ENCODE assay signal across 8 mouse cellular contexts in genomic region chr17:56036176-56036900, GRCm38 (mm10). TPM values are rescaled to one million over a fixed set of nuclear protein-coding genes. Genes with fewer than 3 reads are reported as not detected.
A peak's percentile ranks its signal among the peaks of the same experiment; 100 is the strongest.
DNase-seq lines count a peak whose midpoint lies in the region; ATAC-seq and TF ChIP-seq lines count a peak whose summit lies in the region.

Gene Sh3gl1, minus strand, starts transcription at chr17:56036635.

- DNase-seq in CD8-positive naive resting alpha-beta T cell, adult 2 months (ENCODE audit: low read depth in 2 of 2, low spot score in 2 of 2): peak; percentile 99 to 100
- peak; percentile 97 for DNase-seq in c-Kit-positive CD71-negative TER-119-negative erythroid progenitor cells, embryonic 14.5 days (ENCODE audit: low read depth)
- DNase-seq in forebrain, embryonic 10.5 days (ENCODE audit: extremely low spot score, low spot score): peak; percentile 99
- DNase-seq in kidney, postnatal 25 days: peak; percentile 98 to 99
- peak; percentile 95 to 96 (median 95) for DNase-seq in liver, embryonic 14.5 days (ENCODE audit: low read depth in 3 of 3, low spot score in 3 of 3)
- DNase-seq in neural tube, embryonic 11.5 days (ENCODE audit: low spot score): peak; percentile 99
- DNase-seq in stomach, postnatal 0 days (ENCODE audit: low spot score): peak; percentile 99

- H3K4me1 ChIP-seq in forebrain, embryonic 10.5 days: peaks cover 33% of the 10 kb centered on the region
- H3K4me1 ChIP-seq in heart, embryonic 15.5 days (replicated peaks): peaks cover 47% of the 10 kb centered on the region
- H3K4me1 ChIP-seq in liver, embryonic 14.5 days (replicated peaks; ENCODE audit: control insufficient read depth in 2 of 2, insufficient read depth in 2 of 2, low read length in 1 of 2): peaks cover 14 to 27% of the 10 kb centered on the region in 2 experiments
- peaks cover 8% of the 10 kb centered on the region for H3K4me1 ChIP-seq in neural tube, embryonic 11.5 days (ENCODE audit: control insufficient read depth, insufficient read depth, low read length)
- peaks cover 8% of the 10 kb centered on the region for H3K4me1 ChIP-seq in stomach, postnatal 0 days (replicated peaks; ENCODE audit: control insufficient read depth, insufficient read depth)

- peak within 1 kb of the TSS; percentile 94 for H3K27ac ChIP-seq in forebrain, embryonic 10.5 days
- H3K27ac ChIP-seq in heart, embryonic 15.5 days: peak within 1 kb of the TSS; percentile 91
- H3K27ac ChIP-seq in liver, embryonic 14.5 days: peak within 1 kb of the TSS; percentile 28
- H3K27ac ChIP-seq in neural tube, embryonic 11.5 days (ENCODE audit: low read depth, low read length): peak within 1 kb of the TSS; percentile 72; the same call in 1 of the 2 replicates
- peak within 1 kb of the TSS; percentile 94 for H3K27ac ChIP-seq in stomach, postnatal 0 days (replicated peaks)

- WGBS in forebrain, embryonic 10.5 days: under 1% methylated on average over 74 of the region's 74 CpGs
- WGBS in heart, embryonic 15.5 days: under 1% methylated on average over 67 of the region's 74 CpGs
- under 1% methylated on average over 74 of the region's 74 CpGs for WGBS in liver, embryonic 14.5 days (ENCODE audit: insufficient replicate concordance)
- under 1% methylated on average over 70 of the region's 74 CpGs for WGBS in neural tube, embryonic 11.5 days
- WGBS in stomach, postnatal 0 days: under 1% methylated on average over 74 of the region's 74 CpGs

- peak within 1 kb of the TSS; percentile 96 for H3K9ac ChIP-seq in heart, embryonic 15.5 days
- peak within 1 kb of the TSS; percentile 72 for H3K9ac ChIP-seq in liver, embryonic 14.5 days (replicated peaks)
- H3K9ac ChIP-seq in neural tube, embryonic 11.5 days (ENCODE audit: low read length): peak within 1 kb of the TSS; percentile 87
- peak within 1 kb of the TSS; percentile 92 for H3K9ac ChIP-seq in stomach, postnatal 0 days (ENCODE audit: low read length)

- peak within 1 kb of the TSS; percentile 69 for H3K4me2 ChIP-seq in heart, embryonic 15.5 days
- peak within 1 kb of the TSS; percentile 82 for H3K4me2 ChIP-seq in liver, embryonic 14.5 days (ENCODE audit: low read depth)
- H3K4me2 ChIP-seq in neural tube, embryonic 11.5 days (ENCODE audit: low read depth): peak within 1 kb of the TSS; percentile 51
- H3K4me2 ChIP-seq in stomach, postnatal 0 days (replicated peaks; ENCODE audit: low read depth): peak within 1 kb of the TSS; percentile 61

- H3K36me3 ChIP-seq in forebrain, embryonic 10.5 days (replicated peaks): peaks cover 36% of the 10 kb centered on the region
- H3K36me3 ChIP-seq in heart, embryonic 15.5 days: peaks cover 13% of the 10 kb centered on the region; the same call in 1 of the 2 replicates
- H3K36me3 ChIP-seq in liver, embryonic 14.5 days (replicated peaks; ENCODE audit: control insufficient read depth, insufficient read depth, low read depth): no peaks in the 10 kb centered on the region
- no peaks in the 10 kb centered on the region for H3K36me3 ChIP-seq in neural tube, embryonic 11.5 days (ENCODE audit: control insufficient read depth, insufficient read depth, low read length)
- no peaks in the 10 kb centered on the region for H3K36me3 ChIP-seq in stomach, postnatal 0 days (ENCODE audit: control insufficient read depth, insufficient read depth, low read length)

- no peaks in the 10 kb centered on the region for H3K9me3 ChIP-seq in forebrain, embryonic 10.5 days
- no peaks in the 10 kb centered on the region for H3K9me3 ChIP-seq in heart, embryonic 15.5 days (replicated peaks)
- H3K9me3 ChIP-seq in liver, embryonic 14.5 days (ENCODE audit: control insufficient read depth, low read length): no peaks in the 10 kb centered on the region
- H3K9me3 ChIP-seq in neural tube, embryonic 11.5 days (ENCODE audit: control insufficient read depth, low read length): no peaks in the 10 kb centered on the region
- no peaks in the 10 kb centered on the region for H3K9me3 ChIP-seq in stomach, postnatal 0 days (ENCODE audit: control insufficient read depth, low read length)

- H3K4me3 ChIP-seq in forebrain, embryonic 10.5 days: peak within 1 kb of the TSS; percentile 92
- peak within 1 kb of the TSS; percentile 95 for H3K4me3 ChIP-seq in heart, embryonic 15.5 days
- peak within 1 kb of the TSS; percentile 76 to 93 for H3K4me3 ChIP-seq in liver, embryonic 14.5 days (ENCODE audit: insufficient read depth in 1 of 2, low read depth in 2 of 2, low read length in 2 of 2)
- H3K4me3 ChIP-seq in neural tube, embryonic 11.5 days (ENCODE audit: low read depth, low read length): peak within 1 kb of the TSS; percentile 84
- peak within 1 kb of the TSS; percentile 77 for H3K4me3 ChIP-seq in stomach, postnatal 0 days (ENCODE audit: low read depth, low read length)

- peak; percentile 92 for ATAC-seq in heart, embryonic 15.5 days (replicated peaks; ENCODE audit: insufficient number of reproducible peaks, insufficient read depth, low FRiP score, low read depth)
- ATAC-seq in liver, embryonic 14.5 days (ENCODE audit: insufficient read depth): peak; percentile 86
- peak; percentile 88 for ATAC-seq in neural tube, embryonic 11.5 days (ENCODE audit: insufficient read depth, low FRiP score, low TSS enrichment)
- ATAC-seq in stomach, postnatal 0 days (ENCODE audit: low FRiP score, low TSS enrichment): peak; percentile 90

- TF ChIP-seq CTCF in liver, embryonic 14.5 days (IDR thresholded peaks at IDR 0.05; ENCODE audit: low read depth): peak; percentile 99
- peak; percentile 100 for TF ChIP-seq CTCF in stomach, postnatal 0 days (IDR thresholded peaks at IDR 0.05; ENCODE audit: low read depth)

- peak; percentile 53; the same call in 1 of the 2 replicates for TF ChIP-seq EP300 in liver, embryonic 14.5 days (IDR thresholded peaks at IDR 0.05; ENCODE audit: low read depth)
- TF ChIP-seq EP300 in stomach, postnatal 0 days (optimal IDR thresholded peaks at IDR 0.05): peak; percentile 90

- H3K27me3 ChIP-seq in forebrain, embryonic 10.5 days (ENCODE audit: poor library complexity, severe bottlenecking): no peaks in the 10 kb centered on the region
- no peaks in the 10 kb centered on the region for H3K27me3 ChIP-seq in heart, embryonic 15.5 days
- no peaks in the 10 kb centered on the region for H3K27me3 ChIP-seq in liver, embryonic 14.5 days (ENCODE audit: control insufficient read depth, insufficient read depth, low read length)
- no peaks in the 10 kb centered on the region for H3K27me3 ChIP-seq in neural tube, embryonic 11.5 days (ENCODE audit: control insufficient read depth, insufficient read depth, low read length)
- no peaks in the 10 kb centered on the region for H3K27me3 ChIP-seq in stomach, postnatal 0 days (ENCODE audit: control insufficient read depth, insufficient read depth, low read length)

RNA-seq across cellular contexts. Expression of gene Sh3gl1, which starts in this region (rescaled TPM):
- 152 and 157 TPM in 2 replicates for polyA plus RNA-seq in forebrain, embryonic 10.5 days (2016; fragmentation: Nextera tagmentation; extraction: Ambion mirVana)
- polyA plus RNA-seq in heart, embryonic 15.5 days (2015; fragmentation: Nextera tagmentation; extraction: Ambion mirVana): 67.0 and 93.4 TPM in 2 replicates
- 28.8 and 30.0 TPM in 2 replicates for polyA plus RNA-seq in liver, embryonic 14.5 days (2012; rRNA removed)
- 32.5 and 32.9 TPM in 2 replicates for polyA plus RNA-seq in liver, embryonic 14.5 days (2014; fragmentation: Nextera tagmentation; extraction: Ambion mirVana)
- 122 and 125 TPM in 2 replicates for polyA plus RNA-seq in neural tube, embryonic 11.5 days (2014; fragmentation: Nextera tagmentation; extraction: Ambion mirVana)
- 100 and 101 TPM in 2 replicates for polyA plus RNA-seq in stomach, postnatal 0 days (2015; fragmentation: Nextera tagmentation; extraction: Ambion mirVana)

Comparison
In these comparisons a context has a peak if more than half of its experiments do, and no peak if none do; other contexts are left out.
1. Peak in every context shown above with its lines: DNase-seq, ATAC-seq, H3K4me3 ChIP-seq and H3K27ac ChIP-seq.
2. H3K27ac ChIP-seq: peak in every context shown above with its lines; median percentile 94 in forebrain, embryonic 10.5 days; 94 in stomach, postnatal 0 days; 91 in heart, embryonic 15.5 days; 72 in neural tube, embryonic 11.5 days; 28 in liver, embryonic 14.5 days.